Mouse (Mus musculus): ENCODE data around the gene Rslcan18. TPM values are rescaled to one million over a fixed set of nuclear protein-coding genes. Genes with fewer than 3 reads are reported as not detected.
"Not testable (repeated sequence)": the region's sequence is repeated elsewhere in the genome, so short reads cannot be mapped to it uniquely, and the experiment has no call there.

The Rslcan18 gene
- 0.34 and 0.41 TPM in 2 replicates for polyA plus RNA-seq (2014; fragmentation: Nextera tagmentation; extraction: Ambion mirVana)

DNA sequence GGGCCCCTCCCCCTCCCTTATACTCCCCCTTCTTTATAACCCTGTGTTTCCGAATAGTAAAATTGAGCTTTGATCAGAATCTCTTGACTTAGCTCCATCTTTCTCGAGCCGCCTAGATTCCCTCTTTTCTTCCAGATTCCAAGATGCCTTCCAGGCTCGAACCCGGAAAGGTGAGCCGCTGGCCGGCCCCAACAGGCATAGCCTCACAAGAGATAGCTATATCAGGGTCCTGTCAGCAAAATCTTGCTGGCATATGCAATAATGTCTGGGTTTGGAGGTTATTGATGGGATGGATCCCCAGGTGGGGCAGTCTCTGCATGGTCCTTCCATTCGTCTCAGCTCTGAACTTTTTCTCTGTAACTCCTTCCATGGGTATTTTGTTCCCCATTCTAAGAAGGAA is at the start of gene Rslcan18:
TSS of gene Rslcan18 (minus strand) at position 101 of the 400 bp plus-strand sequence.
- ATAC-seq (ENCODE audit: insufficient number of reproducible peaks, low FRiP score, low TSS enrichment, low read depth); DNase-seq (ENCODE audit: low spot score); H3K9me3 ChIP-seq (ENCODE audit: control insufficient read depth, low read length); H3K36me3 ChIP-seq (ENCODE audit: control insufficient read depth, insufficient read depth, low read length); H3K27ac ChIP-seq (replicated peaks; ENCODE audit: low read depth, low read length); H3K27me3 ChIP-seq (ENCODE audit: control insufficient read depth, insufficient read depth, low read length); H3K4me1 ChIP-seq (ENCODE audit: control insufficient read depth, insufficient read depth, low read length); H3K9ac ChIP-seq (ENCODE audit: low read length); H3K4me2 ChIP-seq (ENCODE audit: low read depth, severe bottlenecking); H3K4me3 ChIP-seq (ENCODE audit: low read depth, low read length): not testable (repeated sequence)
- WGBS = 92% methylated on average over 8 of the region's 8 CpGs

GRCm38 (mm10) chr13:67128038-67128721 is 12.1 kb upstream of the Rslcan18 start:
- no peaks in the 10 kb centered on the region for H3K27me3 ChIP-seq (ENCODE audit: control insufficient read depth, insufficient read depth, low read length)
- H3K9ac ChIP-seq (ENCODE audit: low read length) = peak overlapping the region; percentile 78

GRCm38 (mm10) chr13:67127507-67127906 is 11.4 kb upstream of the Rslcan18 start:
- 76% methylated on average over 10 of the region's 10 CpGs for WGBS
- not testable (repeated sequence) for ATAC-seq (ENCODE audit: insufficient number of reproducible peaks, low FRiP score, low TSS enrichment, low read depth); H3K27ac ChIP-seq (replicated peaks; ENCODE audit: low read depth, low read length); DNase-seq (ENCODE audit: low spot score); H3K4me2 ChIP-seq (ENCODE audit: low read depth, severe bottlenecking); H3K4me3 ChIP-seq (ENCODE audit: low read depth, low read length); H3K27me3 ChIP-seq (ENCODE audit: control insufficient read depth, insufficient read depth, low read length); H3K9ac ChIP-seq (ENCODE audit: low read length); H3K9me3 ChIP-seq (ENCODE audit: control insufficient read depth, low read length); H3K36me3 ChIP-seq (ENCODE audit: control insufficient read depth, insufficient read depth, low read length); H3K4me1 ChIP-seq (ENCODE audit: control insufficient read depth, insufficient read depth, low read length)

More at GRCm38 (mm10) chr13:67128038-67128721, 12.1 kb upstream of the Rslcan18 start:
- H3K27ac ChIP-seq (replicated peaks; ENCODE audit: low read depth, low read length) = no peak overlapping the region
- no peaks in the 10 kb centered on the region for H3K4me1 ChIP-seq (ENCODE audit: control insufficient read depth, insufficient read depth, low read length)
- peak overlapping the region; percentile 67 for H3K4me3 ChIP-seq (ENCODE audit: low read depth, low read length)
- DNase-seq (ENCODE audit: low spot score) (peak; percentile 86), ATAC-seq (ENCODE audit: insufficient number of reproducible peaks, low FRiP score, low TSS enrichment, low read depth) (peak; percentile 94)
- H3K9me3 ChIP-seq (ENCODE audit: control insufficient read depth, low read length) = no peaks in the 10 kb centered on the region
- H3K4me2 ChIP-seq (ENCODE audit: low read depth, severe bottlenecking) = peak overlapping the region; percentile 63
- WGBS = 2% methylated on average over 18 of the region's 18 CpGs
- H3K36me3 ChIP-seq (ENCODE audit: control insufficient read depth, insufficient read depth, low read length) = no peaks in the 10 kb centered on the region

GRCm38 (mm10) chr13:67124460-67124859 is 8.4 kb upstream of the Rslcan18 start:
- H3K4me1 ChIP-seq (ENCODE audit: control insufficient read depth, insufficient read depth, low read length) = no peaks in the 10 kb centered on the region
- no peak overlapping the region for H3K27ac ChIP-seq (replicated peaks; ENCODE audit: low read depth, low read length)
- no peak overlapping the region for H3K4me3 ChIP-seq (ENCODE audit: low read depth, low read length)
- H3K4me2 ChIP-seq (ENCODE audit: low read depth, severe bottlenecking) = no peak overlapping the region
- no peaks in the 10 kb centered on the region for H3K9me3 ChIP-seq (ENCODE audit: control insufficient read depth, low read length)
- no peak for ATAC-seq (ENCODE audit: insufficient number of reproducible peaks, low FRiP score, low TSS enrichment, low read depth)
- WGBS = 85% methylated on average over 1 of the region's 1 CpGs
- H3K27me3 ChIP-seq (ENCODE audit: control insufficient read depth, insufficient read depth, low read length) = no peaks in the 10 kb centered on the region
- H3K36me3 ChIP-seq (ENCODE audit: control insufficient read depth, insufficient read depth, low read length) = no peaks in the 10 kb centered on the region
- DNase-seq (ENCODE audit: low spot score) = no peak
- no peak overlapping the region for H3K9ac ChIP-seq (ENCODE audit: low read length)

DNA sequence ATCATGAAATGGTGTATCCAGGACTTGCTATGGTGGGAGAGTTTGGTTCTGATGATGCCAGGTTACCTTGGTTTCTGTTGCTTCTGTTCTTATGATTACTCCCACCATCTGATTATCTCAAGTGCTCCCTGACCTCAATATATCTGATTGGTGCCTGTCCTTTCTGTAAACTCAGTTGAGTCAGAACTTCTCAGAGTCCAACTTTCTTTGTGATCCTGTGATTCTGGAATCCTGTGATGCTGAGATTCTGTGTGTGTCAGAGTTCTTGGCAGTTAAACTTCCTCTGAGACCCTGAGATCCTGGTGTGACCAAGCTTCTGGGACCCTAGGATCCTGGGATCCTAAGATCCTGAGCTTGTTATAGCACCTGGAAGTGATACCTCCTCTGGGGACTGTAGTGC is 5.3 kb upstream of the Rslcan18 start, which contains the start of gene Zfp759:
TSS of gene Zfp759 (plus strand) at position 301 of the 400 bp plus-strand sequence.
- H3K9ac ChIP-seq (ENCODE audit: low read length); ATAC-seq (ENCODE audit: insufficient number of reproducible peaks, low FRiP score, low TSS enrichment, low read depth); H3K36me3 ChIP-seq (ENCODE audit: control insufficient read depth, insufficient read depth, low read length); DNase-seq (ENCODE audit: low spot score); H3K4me2 ChIP-seq (ENCODE audit: low read depth, severe bottlenecking); H3K4me1 ChIP-seq (ENCODE audit: control insufficient read depth, insufficient read depth, low read length); H3K27me3 ChIP-seq (ENCODE audit: control insufficient read depth, insufficient read depth, low read length); H3K27ac ChIP-seq (replicated peaks; ENCODE audit: low read depth, low read length); H3K4me3 ChIP-seq (ENCODE audit: low read depth, low read length); H3K9me3 ChIP-seq (ENCODE audit: control insufficient read depth, low read length): not testable (repeated sequence)

- Histone ChIP-seq H3K9ac (ENCODE audit: low read length) (no peak overlapping the region), H3K4me2 (ENCODE audit: low read depth, severe bottlenecking) (no peak overlapping the region), H3K27me3 (ENCODE audit: control insufficient read depth, insufficient read depth, low read length) (no peaks in the 10 kb centered on the region), H3K36me3 (ENCODE audit: control insufficient read depth, insufficient read depth, low read length) (no peaks in the 10 kb centered on the region), H3K9me3 (ENCODE audit: control insufficient read depth, low read length) (no peaks in the 10 kb centered on the region), H3K27ac (replicated peaks; ENCODE audit: low read depth, low read length) (no peak overlapping the region), H3K4me1 (ENCODE audit: control insufficient read depth, insufficient read depth, low read length) (no peaks in the 10 kb centered on the region), H3K4me3 (ENCODE audit: low read depth, low read length) (no peak overlapping the region)
- no peak for DNase-seq (ENCODE audit: low spot score)
- ATAC-seq (ENCODE audit: insufficient number of reproducible peaks, low FRiP score, low TSS enrichment, low read depth) = no peak
- WGBS = 86% methylated on average over 2 of the region's 2 CpGs
Observed at GRCm38 (mm10) chr13:67113287-67113686, 2.8 kb downstream of the Rslcan18 start.

- no peak for DNase-seq (ENCODE audit: low spot score)
- no peaks in the 10 kb centered on the region for H3K9me3 ChIP-seq (ENCODE audit: control insufficient read depth, low read length)
- no peaks in the 10 kb centered on the region for H3K27me3 ChIP-seq (ENCODE audit: control insufficient read depth, insufficient read depth, low read length)
- H3K36me3 ChIP-seq (ENCODE audit: control insufficient read depth, insufficient read depth, low read length) = no peaks in the 10 kb centered on the region
- H3K4me3 ChIP-seq (ENCODE audit: low read depth, low read length) = no peak overlapping the region
- H3K4me2 ChIP-seq (ENCODE audit: low read depth, severe bottlenecking) = no peak overlapping the region
- no peak overlapping the region for H3K27ac ChIP-seq (replicated peaks; ENCODE audit: low read depth, low read length)
- H3K4me1 ChIP-seq (ENCODE audit: control insufficient read depth, insufficient read depth, low read length) = 0 out of 2 replicates have a peak, but pooled peaks cover 4% of the 10 kb centered on the region
- WGBS = 80% methylated on average over 12 of the region's 12 CpGs
- H3K9ac ChIP-seq (ENCODE audit: low read length) = no peak overlapping the region
- ATAC-seq (ENCODE audit: insufficient number of reproducible peaks, low FRiP score, low TSS enrichment, low read depth) = no peak
Observed at GRCm38 (mm10) chr13:67112096-67112495, 4.0 kb downstream of the Rslcan18 start.

- ATAC-seq (ENCODE audit: insufficient number of reproducible peaks, low FRiP score, low TSS enrichment, low read depth) = peak; percentile 76
- Histone ChIP-seq H3K27me3 (ENCODE audit: control insufficient read depth, insufficient read depth, low read length) (no peaks in the 10 kb centered on the region), H3K4me3 (ENCODE audit: low read depth, low read length) (peak overlapping the region; percentile 55), H3K9ac (ENCODE audit: low read length) (no peak overlapping the region), H3K27ac (replicated peaks; ENCODE audit: low read depth, low read length) (no peak overlapping the region), H3K4me1 (ENCODE audit: control insufficient read depth, insufficient read depth, low read length) (0 out of 2 replicates have a peak, but pooled peaks cover 4% of the 10 kb centered on the region), H3K36me3 (ENCODE audit: control insufficient read depth, insufficient read depth, low read length) (no peaks in the 10 kb centered on the region; the same call in 1 of the 2 replicates), H3K4me2 (ENCODE audit: low read depth, severe bottlenecking) (peak overlapping the region; percentile 1; the same call in 1 of the 2 replicates), H3K9me3 (ENCODE audit: control insufficient read depth, low read length) (no peaks in the 10 kb centered on the region)
- no peak for DNase-seq (ENCODE audit: low spot score)
- 8% methylated on average over 9 of the region's 9 CpGs for WGBS
Observed at GRCm38 (mm10) chr13:67108821-67109206, 7.2 kb downstream of the Rslcan18 start.
